Mouse (Mus musculus): ENCODE data around the gene Ackr3. TPM values are rescaled to one million over a fixed set of nuclear protein-coding genes. Genes with fewer than 3 reads are reported as not detected.

Gene Ackr3
- total and polyA plus RNA-seq, 3 experiments, result not detected

- no peak for DNase-seq (ENCODE audit: low read depth, low spot score)
- Histone ChIP-seq H3K79me2 (ENCODE audit: control insufficient read depth, insufficient read depth, low read length, poor library complexity) (no peaks in the 10 kb centered on the region), H3K27me3 (ENCODE audit: control insufficient read depth in 1 of 2, insufficient read depth in 2 of 2, low read length in 2 of 2) (no peaks in the 10 kb centered on the region), H3K36me3 (ENCODE audit: control insufficient read depth in 1 of 2, insufficient read depth in 2 of 2, low read length in 2 of 2) (no peaks in the 10 kb centered on the region), H3K9ac (ENCODE audit: control insufficient read depth, low read depth, low read length, poor library complexity, severe bottlenecking) (no peak overlapping the region), H3K27ac (ENCODE audit: control insufficient read depth, low read depth, low read length) (no peak overlapping the region), H3K4me3 (ENCODE audit: control insufficient read depth in 1 of 2, insufficient read depth in 1 of 2, low read depth in 2 of 2, low read length in 2 of 2) (no peak overlapping the region), H3K9me3 (replicated peaks; ENCODE audit: insufficient read depth, low read length) (no peaks in the 10 kb centered on the region), H3K4me1 (ENCODE audit: control insufficient read depth in 1 of 2, insufficient read depth in 2 of 2, low read length in 2 of 2) (no peaks in the 10 kb centered on the region)
- TF ChIP-seq NELFE (IDR thresholded peaks at IDR 0.05; ENCODE audit: low read depth, low read length) (no peak), MAX (IDR thresholded peaks at IDR 0.05; ENCODE audit: low read length) (no peak), E2F4 (IDR thresholded peaks at IDR 0.05; ENCODE audit: borderline replicate concordance, low read depth, low read length) (no peak), ZKSCAN1 (IDR thresholded peaks at IDR 0.05; ENCODE audit: low read depth, low read length) (no peak)
These were observed 40.8 kb downstream of the Ackr3 start for GRCm38 (mm10) chr1:90244537-90244936.

GRCm38 (mm10) chr1:90245533-90245932 is 41.8 kb downstream of the Ackr3 start:
- no peak for DNase-seq (ENCODE audit: low read depth, low spot score)
- H3K9ac ChIP-seq (ENCODE audit: control insufficient read depth, low read depth, low read length, poor library complexity, severe bottlenecking), result no peak overlapping the region
- no peak for TF ChIP-seq ZMIZ1 (IDR thresholded peaks at IDR 0.05; ENCODE audit: low read depth, low read length)
- no peak for TF ChIP-seq EP300 (IDR thresholded peaks at IDR 0.05; ENCODE audit: low read depth in 1 of 2, low read length in 2 of 2)
- TF ChIP-seq ELF1 (IDR thresholded peaks at IDR 0.05; ENCODE audit: low read depth, low read length), result no peak
- TF ChIP-seq GATA1 (IDR thresholded peaks at IDR 0.05; ENCODE audit: low read depth, low read length), result no peak
- H3K79me2 ChIP-seq (ENCODE audit: control insufficient read depth, insufficient read depth, low read length, poor library complexity), result no peaks in the 10 kb centered on the region
- H3K9me3 ChIP-seq (replicated peaks; ENCODE audit: insufficient read depth, low read length), result no peaks in the 10 kb centered on the region
- H3K27me3 ChIP-seq (ENCODE audit: control insufficient read depth in 1 of 2, insufficient read depth in 2 of 2, low read length in 2 of 2), result no peaks in the 10 kb centered on the region
- H3K27ac ChIP-seq (ENCODE audit: control insufficient read depth, low read depth, low read length), result no peak overlapping the region
- no peak overlapping the region for H3K4me3 ChIP-seq (ENCODE audit: control insufficient read depth in 1 of 2, insufficient read depth in 1 of 2, low read depth in 2 of 2, low read length in 2 of 2)
- H3K4me1 ChIP-seq (ENCODE audit: control insufficient read depth in 1 of 2, insufficient read depth in 2 of 2, low read length in 2 of 2), result no peaks in the 10 kb centered on the region
- no peaks in the 10 kb centered on the region for H3K36me3 ChIP-seq (ENCODE audit: control insufficient read depth in 1 of 2, insufficient read depth in 2 of 2, low read length in 2 of 2)

- H3K36me3 ChIP-seq (ENCODE audit: control insufficient read depth in 1 of 2, insufficient read depth in 2 of 2, low read length in 2 of 2), result no peaks in the 10 kb centered on the region
- H3K79me2 ChIP-seq (ENCODE audit: control insufficient read depth, insufficient read depth, low read length, poor library complexity), result no peaks in the 10 kb centered on the region
- H3K4me1 ChIP-seq (ENCODE audit: control insufficient read depth in 1 of 2, insufficient read depth in 2 of 2, low read length in 2 of 2), result no peaks in the 10 kb centered on the region
These were observed 42.3 kb downstream of the Ackr3 start for GRCm38 (mm10) chr1:90246035-90246434.

GRCm38 (mm10) chr1:90246800-90247199 is 43.0 kb downstream of the Ackr3 start:
- Histone ChIP-seq H3K79me2 (ENCODE audit: control insufficient read depth, insufficient read depth, low read length, poor library complexity) (no peaks in the 10 kb centered on the region), H3K9me3 (replicated peaks; ENCODE audit: insufficient read depth, low read length) (no peaks in the 10 kb centered on the region), H3K4me1 (ENCODE audit: control insufficient read depth in 1 of 2, insufficient read depth in 2 of 2, low read length in 2 of 2) (no peaks in the 10 kb centered on the region), H3K27me3 (ENCODE audit: control insufficient read depth in 1 of 2, insufficient read depth in 2 of 2, low read length in 2 of 2) (no peaks in the 10 kb centered on the region), H3K27ac (ENCODE audit: control insufficient read depth, low read depth, low read length) (no peak overlapping the region), H3K9ac (ENCODE audit: control insufficient read depth, low read depth, low read length, poor library complexity, severe bottlenecking) (no peak overlapping the region), H3K4me3 (ENCODE audit: control insufficient read depth in 1 of 2, insufficient read depth in 1 of 2, low read depth in 2 of 2, low read length in 2 of 2) (no peak overlapping the region), H3K36me3 (ENCODE audit: control insufficient read depth in 1 of 2, insufficient read depth in 2 of 2, low read length in 2 of 2) (no peaks in the 10 kb centered on the region)
- DNase-seq (ENCODE audit: low read depth, low spot score), result no peak
- no peak for TF ChIP-seq MYB (IDR thresholded peaks at IDR 0.05; ENCODE audit: low read depth, low read length)
- no peak for TF ChIP-seq MAX (IDR thresholded peaks at IDR 0.05; ENCODE audit: low read length)
- TF ChIP-seq GATA1 (IDR thresholded peaks at IDR 0.05; ENCODE audit: low read depth, low read length), result no peak
- TF ChIP-seq CHD2 (IDR thresholded peaks at IDR 0.05; ENCODE audit: low read length), result no peak
- TF ChIP-seq GABPA (IDR thresholded peaks at IDR 0.05; ENCODE audit: low read depth, low read length), result no peak
- TF ChIP-seq CHD1 (IDR thresholded peaks at IDR 0.05; ENCODE audit: low read depth, low read length), result no peak
- no peak for TF ChIP-seq RCOR1 (IDR thresholded peaks at IDR 0.05; ENCODE audit: low read depth, low read length)
- no peak for TF ChIP-seq KAT2A (conservative IDR thresholded peaks at IDR 0.05; ENCODE audit: low read depth, low read length)
- no peak for TF ChIP-seq MEF2A (IDR thresholded peaks at IDR 0.05; ENCODE audit: extremely low read depth, insufficient replicate concordance, low read depth, low read length, poor library complexity, severe bottlenecking)
- no peak for TF ChIP-seq MYC (IDR thresholded peaks at IDR 0.05; ENCODE audit: low read depth, low read length)
- TF ChIP-seq UBTF (IDR thresholded peaks at IDR 0.05; ENCODE audit: borderline replicate concordance, insufficient read depth, low read depth, low read length), result no peak
- no peak for TF ChIP-seq E2F4 (IDR thresholded peaks at IDR 0.05; ENCODE audit: borderline replicate concordance, low read depth, low read length)
- TF ChIP-seq EP300 (IDR thresholded peaks at IDR 0.05; ENCODE audit: low read depth in 1 of 2, low read length in 2 of 2), result no peak
- TF ChIP-seq RAD21 (IDR thresholded peaks at IDR 0.05; ENCODE audit: low read depth, low read length), result no peak
- TF ChIP-seq ZMIZ1 (IDR thresholded peaks at IDR 0.05; ENCODE audit: low read depth, low read length), result no peak
- TF ChIP-seq MAFK (IDR thresholded peaks at IDR 0.05; ENCODE audit: borderline replicate concordance, low read depth, low read length), result no peak

More at GRCm38 (mm10) chr1:90246035-90246434, 42.3 kb downstream of the Ackr3 start:
- H3K27ac ChIP-seq (ENCODE audit: control insufficient read depth, low read depth, low read length), result no peak overlapping the region
- no peak overlapping the region for H3K9ac ChIP-seq (ENCODE audit: control insufficient read depth, low read depth, low read length, poor library complexity, severe bottlenecking)
- H3K4me3 ChIP-seq (ENCODE audit: control insufficient read depth in 1 of 2, insufficient read depth in 1 of 2, low read depth in 2 of 2, low read length in 2 of 2), result no peak overlapping the region
- H3K27me3 ChIP-seq (ENCODE audit: control insufficient read depth in 1 of 2, insufficient read depth in 2 of 2, low read length in 2 of 2), result no peaks in the 10 kb centered on the region
- TF ChIP-seq TBP (IDR thresholded peaks at IDR 0.05; ENCODE audit: low read depth, low read length) (no peak), MEF2A (IDR thresholded peaks at IDR 0.05; ENCODE audit: extremely low read depth, insufficient replicate concordance, low read depth, low read length, poor library complexity, severe bottlenecking) (no peak), MAZ (IDR thresholded peaks at IDR 0.05; ENCODE audit: low read depth, low read length) (no peak), ELF1 (IDR thresholded peaks at IDR 0.05; ENCODE audit: low read depth, low read length) (no peak)
- no peaks in the 10 kb centered on the region for H3K9me3 ChIP-seq (replicated peaks; ENCODE audit: insufficient read depth, low read length)
- no peak for DNase-seq (ENCODE audit: low read depth, low spot score)

Data from MEL (cell line).